Mouse (Mus musculus) embryonic fibroblast, embryonic 13.5 days (primary cell): Measurements from ENCODE around the gene Prm2.

Experiments used
- CTCF ChIP-seq: IDR thresholded peaks from 2 replicates; pipeline ENCODE4 v1.5.1; 2011; ENCODE audit warnings: mild to moderate bottlenecking, control low read depth, low read length, moderate library complexity, borderline replicate concordance; ENCODE audit not compliant: insufficient read depth
- POLR2A ChIP-seq: IDR thresholded peaks from 2 replicates; pipeline ENCODE4 v1.6.1; 2011; ENCODE audit warnings: low read depth, mild to moderate bottlenecking, control low read depth, low read length, moderate library complexity

DNA sequence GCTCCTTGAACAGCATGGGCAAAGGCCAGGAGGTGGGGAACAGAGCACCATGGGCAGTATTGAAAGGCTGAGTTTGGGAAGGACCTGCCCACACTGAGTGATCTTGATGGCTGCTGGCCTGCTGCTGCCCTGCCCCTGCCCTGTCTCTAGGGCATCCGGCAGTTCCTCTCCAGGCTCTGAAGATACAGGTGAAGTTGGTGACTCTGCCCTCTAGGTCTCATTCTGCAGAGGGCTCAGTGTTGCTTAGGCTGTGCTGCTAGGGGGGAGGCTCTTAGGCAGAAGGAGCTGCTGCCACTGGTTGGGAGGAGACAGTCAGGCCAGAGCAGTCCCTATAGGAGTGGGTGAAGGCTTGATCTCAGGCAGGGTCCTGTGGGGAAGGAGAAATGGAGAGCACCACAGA is 42.0 kb upstream of the Prm2 start:
- TF ChIP-seq POLR2A: no peak
- no peak for TF ChIP-seq CTCF
